Comparison of ENCODE assay signal across 9 mouse cellular contexts in genomic region chr5:117143721-117144135, GRCm38 (mm10). TPM values are rescaled to one million over a fixed set of nuclear protein-coding genes. Genes with fewer than 3 reads are reported as not detected.
DNase-seq lines count a peak whose midpoint lies in the region; ATAC-seq and TF ChIP-seq lines count a peak whose summit lies in the region.
"Had no signal": no experiment of that assay in that cellular context is flagged by ENCODE, and none has a peak within 500 bp of the region (broad histone marks: within the 10 kb centered on the region; RNA-seq: fewer than 3 reads in every experiment).

No protein-coding gene starts in this region.

- H3K9ac ChIP-seq in CH12.LX (ENCODE audit: insufficient read depth, low read depth), result no peak overlapping the region
- no peak overlapping the region for H3K9ac ChIP-seq in liver, embryonic 11.5 days (ENCODE audit: low read depth, low read length)
- H3K9ac ChIP-seq in stomach, embryonic 14.5 days (replicated peaks; ENCODE audit: low read depth, low read length), result no peak overlapping the region
- H3K9ac ChIP-seq: embryonic facial prominence, embryonic 12.5 days had no signal

- dilution Hi-C loops in CH12.LX (cut with MboI; ENCODE audit: extremely low pct_ligation_motif_present, extremely low pct_unique_long_range_greater_than_20kb, low sequenced_read_pairs), result no loop called here

- H3K27ac ChIP-seq in CH12.LX (ENCODE audit: insufficient read depth, low read depth), result no peak overlapping the region
- H3K27ac ChIP-seq in bone marrow, adult 2 months (ENCODE audit: control insufficient read depth, insufficient read depth, low read depth, low read length, poor library complexity), result no peak overlapping the region
- H3K27ac ChIP-seq in liver, embryonic 11.5 days (ENCODE audit: low read depth, low read length), result peak overlapping the region; percentile 37; the same call in 1 of the 2 replicates
- H3K27ac ChIP-seq in stomach, embryonic 14.5 days (ENCODE audit: low read length), result no peak overlapping the region
- H3K27ac ChIP-seq: embryonic facial prominence, embryonic 12.5 days had no signal

- H3K27me3 ChIP-seq in CH12.LX (replicated peaks), result no peaks in the 10 kb centered on the region
- H3K27me3 ChIP-seq in liver, embryonic 11.5 days (replicated peaks; ENCODE audit: control insufficient read depth, insufficient read depth, low read length), result no peaks in the 10 kb centered on the region
- H3K27me3 ChIP-seq in stomach, embryonic 14.5 days (ENCODE audit: control insufficient read depth, insufficient read depth, low read length), result no peaks in the 10 kb centered on the region
- H3K27me3 ChIP-seq: embryonic facial prominence, embryonic 12.5 days had no signal

- TF ChIP-seq CTCF in CH12.LX (conservative IDR thresholded peaks at IDR 0.05 in 1 of 2, IDR thresholded peaks at IDR 0.05 in 1 of 2; ENCODE audit: low read depth in 2 of 2, low read length in 2 of 2), result peak; percentile 55 to 72
- peak; percentile 81 for TF ChIP-seq CTCF in bone marrow, adult 2 months (IDR thresholded peaks at IDR 0.05; ENCODE audit: control insufficient read depth, insufficient read depth, low read length)

- peaks cover 1 to 74% of the 10 kb centered on the region in 2 experiments for H3K4me1 ChIP-seq in CH12.LX (ENCODE audit: control insufficient read depth in 1 of 2, insufficient read depth in 2 of 2)
- peaks cover 14% of the 10 kb centered on the region; the same call in 1 of the 2 replicates for H3K4me1 ChIP-seq in bone marrow, adult 2 months (ENCODE audit: control insufficient read depth, insufficient read depth, low read length)
- H3K4me1 ChIP-seq in liver, embryonic 11.5 days (replicated peaks; ENCODE audit: control insufficient read depth, insufficient read depth, low read length), result peaks cover 52% of the 10 kb centered on the region
- H3K4me1 ChIP-seq in stomach, embryonic 14.5 days (ENCODE audit: control insufficient read depth, insufficient read depth, low read length), result no peaks in the 10 kb centered on the region
- H3K4me1 ChIP-seq: embryonic facial prominence, embryonic 12.5 days had no signal

- TF ChIP-seq EP300 in CH12.LX (IDR thresholded peaks at IDR 0.05; ENCODE audit: low read length), result no peak

- H3K79me2 ChIP-seq in CH12.LX (replicated peaks; ENCODE audit: control insufficient read depth, extremely low read depth, insufficient read depth, poor library complexity, severe bottlenecking), result peaks cover 41% of the 10 kb centered on the region

- 54% methylated on average over 9 of the region's 9 CpGs for WGBS in bone marrow, adult 2 months
- 50% methylated on average over 9 of the region's 9 CpGs for WGBS in liver, embryonic 11.5 days
- 49% methylated on average over 9 of the region's 9 CpGs for WGBS in stomach, embryonic 14.5 days

- ATAC-seq in liver, embryonic 11.5 days (replicated peaks; ENCODE audit: low FRiP score), result peak; percentile 61; the same call in 1 of the 2 replicates
- 0 out of 2 replicates have a peak, but pooled peaks have one; percentile 23 for ATAC-seq in stomach, embryonic 14.5 days (ENCODE audit: insufficient number of reproducible peaks, insufficient read depth, low FRiP score, low read depth)

- no peak overlapping the region for H3K4me3 ChIP-seq in CH12.LX (replicated peaks in 1 of 3; ENCODE audit: low read depth in 2 of 3, low read length in 2 of 3, poor library complexity in 1 of 3)
- H3K4me3 ChIP-seq in bone marrow, adult 2 months (replicated peaks; ENCODE audit: control insufficient read depth, low read depth, low read length), result no peak overlapping the region
- no peak overlapping the region for H3K4me3 ChIP-seq in liver, embryonic 11.5 days (ENCODE audit: low read depth, low read length)
- no peak overlapping the region for H3K4me3 ChIP-seq in stomach, embryonic 14.5 days (ENCODE audit: low read depth, low read length)
- H3K4me3 ChIP-seq: embryonic facial prominence, embryonic 12.5 days had no signal

- peak; percentile 59 for TF ChIP-seq RAD21 in CH12.LX (IDR thresholded peaks at IDR 0.05; ENCODE audit: low read depth, low read length)

- no peak overlapping the region for H3K4me2 ChIP-seq in CH12.LX (ENCODE audit: insufficient read depth, low read depth, poor library complexity, severe bottlenecking)
- H3K4me2 ChIP-seq in liver, embryonic 11.5 days, result 0 out of 2 replicates have a peak overlapping the region, but pooled peaks have one; percentile 5
- no peak overlapping the region for H3K4me2 ChIP-seq in stomach, embryonic 14.5 days (replicated peaks; ENCODE audit: low read depth, low read length)
- H3K4me2 ChIP-seq: embryonic facial prominence, embryonic 12.5 days had no signal

- H3K9me3 ChIP-seq in CH12.LX (replicated peaks; ENCODE audit: low read length), result peaks cover 7% of the 10 kb centered on the region
- H3K9me3 ChIP-seq in liver, embryonic 11.5 days (ENCODE audit: control insufficient read depth, low read length), result peaks cover 5% of the 10 kb centered on the region; the same call in 1 of the 2 replicates
- 0 out of 2 replicates have a peak, but pooled peaks cover 4% of the 10 kb centered on the region for H3K9me3 ChIP-seq in stomach, embryonic 14.5 days (ENCODE audit: control insufficient read depth, low read depth, low read length)
- H3K9me3 ChIP-seq: embryonic facial prominence, embryonic 12.5 days had no signal

- TF ChIP-seq POLR2A in CH12.LX (IDR thresholded peaks at IDR 0.05; ENCODE audit: low read depth, low read length), result no peak
- TF ChIP-seq POLR2A in bone marrow, adult 2 months (IDR thresholded peaks at IDR 0.05; ENCODE audit: borderline replicate concordance, control insufficient read depth, low read depth, low read length), result no peak

- H3K36me3 ChIP-seq in CH12.LX (replicated peaks in 1 of 2; ENCODE audit: control insufficient read depth in 1 of 2, insufficient read depth in 1 of 2, low read length in 1 of 2), result peaks cover 5 to 68% of the 10 kb centered on the region in 2 experiments
- H3K36me3 ChIP-seq in liver, embryonic 11.5 days (ENCODE audit: control insufficient read depth, insufficient read depth, low read length), result peaks cover 8% of the 10 kb centered on the region
- no peaks in the 10 kb centered on the region for H3K36me3 ChIP-seq in stomach, embryonic 14.5 days (ENCODE audit: control insufficient read depth, insufficient read depth, low read length)
- H3K36me3 ChIP-seq: embryonic facial prominence, embryonic 12.5 days had no signal

- in situ Hi-C loops in CH12.LX (cut with MboI; ENCODE audit: low pct_ligation_motif_present, low pct_unique_long_range_greater_than_20kb, low sequenced_read_pairs), result no loop called here

- DNase-seq in kidney, adult 18-20 months, result peak; percentile 17
- DNase-seq in kidney, adult 11 months, result no peak
- no peak for DNase-seq in CH12.LX (ENCODE audit: extremely low read depth)
- no peak for DNase-seq in liver, embryonic 11.5 days (ENCODE audit: low spot score)
- DNase-seq in left cerebral cortex, adult 11 months (ENCODE audit: low spot score), result no peak
- no peak for DNase-seq in Muller cell, postnatal 12 days (ENCODE audit: inconsistent ontology term)

TF ChIP-seq in CH12.LX, 34 proteins besides CTCF, POLR2A, EP300 and RAD21:
- TF ChIP-seq MEF2A (IDR thresholded peaks at IDR 0.05; ENCODE audit: borderline replicate concordance, low read depth, low read length) (peak; percentile 20; the same call in 1 of the 2 replicates), SMC3 (IDR thresholded peaks at IDR 0.05; ENCODE audit: low read depth, low read length) (peak; percentile 58), ZC3H11A (IDR thresholded peaks at IDR 0.05; ENCODE audit: low read depth, low read length) (no peak), CHD1 (IDR thresholded peaks at IDR 0.05; ENCODE audit: low read depth, low read length) (no peak), ZMIZ1 (IDR thresholded peaks at IDR 0.05; ENCODE audit: low read depth, low read length) (no peak), MAX (IDR thresholded peaks at IDR 0.05; ENCODE audit: low read length) (peak; percentile 51; the same call in 1 of the 2 replicates)

RNA-seq across cellular contexts. Expression of gene Taok3, which starts 23.8 kb away (rescaled TPM):
- total RNA-seq in CH12.LX (2012; rRNA removed) (17.4 and 18.6 TPM in 2 replicates), CH12.LX (2014; rRNA removed) (7.2 and 8.3 TPM in 2 replicates)
- 34.6 and 35.0 TPM in 2 replicates for polyA plus RNA-seq in CH12.LX (2012; ENCODE audit: insufficient read length, low read depth)
- 31.0 and 47.6 TPM in 2 replicates for polyA plus RNA-seq in bone marrow, adult 2 months (2011; ENCODE audit: insufficient read depth, insufficient read length, low replicate concordance, missing spikeins)
- 69.3 and 73.6 TPM in 2 replicates for polyA plus RNA-seq in liver, embryonic 11.5 days (2014; fragmentation: Nextera tagmentation; extraction: Ambion mirVana)
- 22.0 and 24.8 TPM in 2 replicates for polyA plus RNA-seq in stomach, embryonic 14.5 days (2014; fragmentation: Nextera tagmentation; extraction: Ambion mirVana)

RNA-seq across cellular contexts. Expression of gene Suds3, which starts 27.8 kb away (rescaled TPM):
- total RNA-seq in CH12.LX (2012; rRNA removed) (54.2 and 64.9 TPM in 2 replicates), CH12.LX (2014; rRNA removed) (68.1 and 70.9 TPM in 2 replicates)
- polyA plus RNA-seq in CH12.LX (2012; ENCODE audit: insufficient read length, low read depth), result 103 and 134 TPM in 2 replicates
- 40.4 and 57.7 TPM in 2 replicates for polyA plus RNA-seq in bone marrow, adult 2 months (2011; ENCODE audit: insufficient read depth, insufficient read length, low replicate concordance, missing spikeins)
- 37.8 and 41.9 TPM in 2 replicates for polyA plus RNA-seq in liver, embryonic 11.5 days (2014; fragmentation: Nextera tagmentation; extraction: Ambion mirVana)
- 41.0 and 47.6 TPM in 2 replicates for polyA plus RNA-seq in stomach, embryonic 14.5 days (2014; fragmentation: Nextera tagmentation; extraction: Ambion mirVana)
